Mouse (Mus musculus) cortical plate, adult 2 months (tissue): ENCODE data around the gene H60b.

Experiments used
- CTCF ChIP-seq: fragments of 200-500 bp; IDR thresholded peaks from 2 replicates; pipeline ENCODE4 v1.5.1; 2011; ENCODE audit warnings: mild to moderate bottlenecking, control low read depth, low read length; ENCODE audit not compliant: insufficient read depth; ENCODE audit errors: extremely low read depth
- POLR2A ChIP-seq: fragments of 200-500 bp; IDR thresholded peaks from 2 replicates; pipeline ENCODE4 v1.6.1; 2011; ENCODE audit warnings: mild to moderate bottlenecking, low read length, control low read depth; ENCODE audit not compliant: insufficient read depth; ENCODE audit errors: extremely low read depth

DNA sequence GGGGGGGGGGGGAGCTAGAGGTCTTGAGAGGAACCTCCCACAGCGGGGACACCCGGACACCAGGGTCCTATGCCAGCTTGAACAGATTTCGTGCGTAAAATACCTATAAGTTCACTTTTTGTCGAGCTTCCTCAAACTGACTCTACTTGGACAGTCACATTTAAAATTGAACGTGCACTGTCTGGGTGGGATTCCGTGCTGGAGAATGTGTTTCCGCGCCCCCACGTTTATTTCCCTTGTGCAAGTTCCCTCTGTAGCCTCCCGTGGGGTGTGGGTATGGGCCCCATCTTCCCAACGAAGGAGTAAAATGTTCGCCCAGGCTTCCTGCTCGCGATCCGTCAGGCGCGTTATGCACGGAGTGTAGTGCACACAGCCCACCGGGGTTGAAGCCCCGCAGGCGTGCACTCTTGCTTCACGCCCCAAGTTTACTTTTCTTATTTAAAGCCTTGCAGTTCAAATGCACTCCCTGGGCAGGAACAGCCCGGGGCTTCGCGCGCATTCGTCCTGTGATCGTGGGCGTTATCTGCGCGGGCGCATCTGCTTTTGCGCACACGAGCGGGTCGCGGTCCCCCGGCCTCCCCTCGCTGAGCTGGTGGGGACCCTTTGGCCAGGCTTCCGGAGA, 115.4 kb downstream of the H60b start:
- no peak for TF ChIP-seq CTCF
- TF ChIP-seq POLR2A: no peak
